Mouse (Mus musculus) liver, embryonic 14.5 days (tissue): Measurements from ENCODE around the gene Dusp2.

Source experiments
- CTCF ChIP-seq: IDR thresholded peaks from 2 replicates; pipeline ENCODE4 v1.5.1; 2016; ENCODE audit warnings: antibody characterized with exemption, low read depth, control low read depth
- EP300 ChIP-seq: IDR thresholded peaks from 2 replicates; pipeline ENCODE4 v1.6.1; 2016; ENCODE audit warnings: antibody characterized with exemption, low read depth

- TF ChIP-seq CTCF = peak; percentile 61
- no peak for TF ChIP-seq EP300
Measured at GRCm38 (mm10) chr2:127308660-127309059, 27.3 kb upstream of the Dusp2 start.
